11 mouse cellular contexts compared by ENCODE assay signal in genomic region chr11:100791457-100792049, GRCm38 (mm10). TPM values are rescaled to one million over a fixed set of nuclear protein-coding genes. Genes with fewer than 3 reads are reported as not detected.
DNase-seq lines count a peak whose midpoint lies in the region; ATAC-seq and TF ChIP-seq lines count a peak whose summit lies in the region.
"Had no signal": no experiment of that assay in that cellular context is flagged by ENCODE, and none has a peak within 500 bp of the region (broad histone marks: within the 10 kb centered on the region; RNA-seq: fewer than 3 reads in every experiment).

No protein-coding gene starts in this region.

- peak; percentile 51 for DNase-seq in gastrocnemius, adult 2 months
- no peak for DNase-seq in gastrocnemius, postnatal 14 days
- DNase-seq in midbrain, postnatal 0 days (ENCODE audit: low spot score), result peak; percentile 21
- DNase-seq in heart, postnatal 25 days (ENCODE audit: low spot score), result peak; percentile 30
- no peak for DNase-seq in left cerebral cortex, adult 18-20 months (ENCODE audit: low spot score in 2 of 2)

- H3K27me3 ChIP-seq in midbrain, postnatal 0 days (ENCODE audit: insufficient read depth, low read length), result no peaks in the 10 kb centered on the region
- no peaks in the 10 kb centered on the region for H3K27me3 ChIP-seq in midbrain, embryonic 15.5 days (replicated peaks)
- H3K27me3 ChIP-seq in forebrain, embryonic 15.5 days, result no peaks in the 10 kb centered on the region
- H3K27me3 ChIP-seq: liver, embryonic 15.5 days had no signal

- peaks cover 14% of the 10 kb centered on the region for H3K36me3 ChIP-seq in midbrain, postnatal 0 days (ENCODE audit: insufficient read depth, low read length)
- H3K36me3 ChIP-seq in midbrain, embryonic 15.5 days (replicated peaks), result peaks cover 18% of the 10 kb centered on the region
- 0 out of 2 replicates have a peak, but pooled peaks cover 2% of the 10 kb centered on the region for H3K36me3 ChIP-seq in forebrain, embryonic 15.5 days

- H3K4me2 ChIP-seq in midbrain, postnatal 0 days (ENCODE audit: low read depth, low read length, poor library complexity, severe bottlenecking), result no peak overlapping the region
- H3K4me2 ChIP-seq in midbrain, embryonic 15.5 days, result no peak overlapping the region
- no peak overlapping the region for H3K4me2 ChIP-seq in forebrain, embryonic 15.5 days (replicated peaks)
- H3K4me2 ChIP-seq: liver, embryonic 15.5 days had no signal

- peak overlapping the region; percentile 4 for H3K4me3 ChIP-seq in gastrocnemius, adult 2 months
- H3K4me3 ChIP-seq in midbrain, postnatal 0 days (ENCODE audit: low read depth, low read length), result no peak overlapping the region
- H3K4me3 ChIP-seq in midbrain, embryonic 15.5 days, result no peak overlapping the region
- H3K4me3 ChIP-seq in forebrain, embryonic 15.5 days, result no peak overlapping the region
- H3K4me3 ChIP-seq: liver, embryonic 15.5 days had no signal

- no peaks in the 10 kb centered on the region for H3K4me1 ChIP-seq in midbrain, postnatal 0 days (ENCODE audit: insufficient read depth, low read length)
- H3K4me1 ChIP-seq in midbrain, embryonic 15.5 days, result no peaks in the 10 kb centered on the region
- no peaks in the 10 kb centered on the region for H3K4me1 ChIP-seq in forebrain, embryonic 15.5 days
- H3K4me1 ChIP-seq: liver, embryonic 15.5 days had no signal

- intact Hi-C loops in gastrocnemius, adult 2 months (cut with DNase I), result loop anchor here (2.0 kb wide), 2 partner anchors 17 to 29 kb away; no protein-coding TSS in a partner anchor
- intact Hi-C loops in gastrocnemius, postnatal 14 days (cut with DNase I; ENCODE audit: low total_unique reads), result no loop called here
- intact Hi-C loops in heart, postnatal 25 days (cut with DNase I), result no loop called here

- WGBS in midbrain, postnatal 0 days, result 89% methylated on average over 2 of the region's 2 CpGs
- 85% methylated on average over 2 of the region's 2 CpGs for WGBS in midbrain, embryonic 15.5 days
- WGBS in forebrain, embryonic 15.5 days, result 87% methylated on average over 2 of the region's 2 CpGs

- no peaks in the 10 kb centered on the region for H3K9me3 ChIP-seq in midbrain, postnatal 0 days (ENCODE audit: low read length)
- H3K9me3 ChIP-seq in midbrain, embryonic 15.5 days, result no peaks in the 10 kb centered on the region
- no peaks in the 10 kb centered on the region for H3K9me3 ChIP-seq in forebrain, embryonic 15.5 days
- H3K9me3 ChIP-seq: liver, embryonic 15.5 days had no signal

- ATAC-seq in midbrain, postnatal 0 days (ENCODE audit: low FRiP score), result no peak
- ATAC-seq in midbrain, embryonic 15.5 days (replicated peaks), result no peak
- ATAC-seq in forebrain, embryonic 15.5 days (replicated peaks), result no peak
- ATAC-seq in erythroid progenitor cell, adult 5-6 weeks (replicated peaks; ENCODE audit: low FRiP score, poor library complexity, severe bottlenecking), result no peak
- ATAC-seq: midbrain, embryonic 16.5 days had no signal

- no peak for TF ChIP-seq CTCF in gastrocnemius, adult 2 months (IDR thresholded peaks at IDR 0.05)
- no peak for TF ChIP-seq CTCF in midbrain, postnatal 0 days (IDR thresholded peaks at IDR 0.05)

- peak overlapping the region; percentile 93 for H3K27ac ChIP-seq in gastrocnemius, adult 2 months
- H3K27ac ChIP-seq in midbrain, postnatal 0 days (ENCODE audit: low read depth, low read length), result no peak overlapping the region
- no peak overlapping the region for H3K27ac ChIP-seq in midbrain, embryonic 15.5 days
- H3K27ac ChIP-seq in forebrain, embryonic 15.5 days (replicated peaks), result no peak overlapping the region
- H3K27ac ChIP-seq: liver, embryonic 15.5 days had no signal

- no peak overlapping the region for H3K9ac ChIP-seq in midbrain, postnatal 0 days (replicated peaks; ENCODE audit: low read length, poor library complexity, severe bottlenecking)
- H3K9ac ChIP-seq in midbrain, embryonic 15.5 days, result no peak overlapping the region
- no peak overlapping the region for H3K9ac ChIP-seq in forebrain, embryonic 15.5 days (replicated peaks)
- H3K9ac ChIP-seq: liver, embryonic 15.5 days had no signal

RNA-seq across cellular contexts. Expression of gene Ghdc, which starts 20.8 kb away (rescaled TPM):
- 1 to 10 TPM; 4.3 to 6.9 TPM for total RNA-seq in gastrocnemius, adult 2 months (2021)
- total RNA-seq in gastrocnemius, postnatal 14 days (2021), result 1 to 10 TPM; 5.6 to 7.1 TPM
- 13.9 and 14.1 TPM in 2 replicates for total RNA-seq in midbrain, postnatal 0 days (2014; rRNA removed)
- 6.5 and 6.7 TPM in 2 replicates for polyA plus RNA-seq in midbrain, postnatal 0 days (2015; fragmentation: Nextera tagmentation; extraction: Ambion mirVana)
- polyA plus RNA-seq in midbrain, embryonic 15.5 days (2015; fragmentation: Nextera tagmentation; extraction: Ambion mirVana), result 5.7 and 6.4 TPM in 2 replicates
- total RNA-seq in heart, postnatal 25 days (2021), result 10 to 100 TPM in 1 of 2 experiments, 1 to 10 TPM in 1; 9.5 to 11.3 TPM
- polyA plus RNA-seq in forebrain, embryonic 15.5 days (2015; fragmentation: Nextera tagmentation; extraction: Ambion mirVana), result 2.8 and 3.0 TPM in 2 replicates
- total RNA-seq in erythroid progenitor cell, adult 5-6 weeks (2015; ENCODE audit: low replicate concordance), result 0.72 and 0.84 TPM in 2 replicates
- 0.51 and 1.4 TPM in 2 replicates for total RNA-seq in erythroid progenitor cell, adult 5-6 weeks (2017; ENCODE audit: low replicate concordance)
- 1 to 10 TPM; 7.0 to 8.6 TPM for total RNA-seq in left cerebral cortex, adult 18-20 months (2021)

RNA-seq across cellular contexts. Expression of gene Hcrt, which starts 28.8 kb away (rescaled TPM):
- total RNA-seq in gastrocnemius, adult 2 months (2021), result not detected
- not detected for total RNA-seq in gastrocnemius, postnatal 14 days (2021)
- 4.5 and 6.7 TPM in 2 replicates for total RNA-seq in midbrain, postnatal 0 days (2014; rRNA removed)
- polyA plus RNA-seq in midbrain, postnatal 0 days (2015; fragmentation: Nextera tagmentation; extraction: Ambion mirVana), result 5.7 and 16.8 TPM in 2 replicates
- 2.3 and 3.3 TPM in 2 replicates for polyA plus RNA-seq in midbrain, embryonic 15.5 days (2015; fragmentation: Nextera tagmentation; extraction: Ambion mirVana)
- not detected for total RNA-seq in heart, postnatal 25 days (2021)
- 1.0 and 1.1 TPM in 2 replicates for polyA plus RNA-seq in forebrain, embryonic 15.5 days (2015; fragmentation: Nextera tagmentation; extraction: Ambion mirVana)
- total RNA-seq in erythroid progenitor cell, adult 5-6 weeks (2015; ENCODE audit: low replicate concordance), result not detected in 2 replicates
- not detected in 2 replicates for total RNA-seq in erythroid progenitor cell, adult 5-6 weeks (2017; ENCODE audit: low replicate concordance)
- total RNA-seq in left cerebral cortex, adult 18-20 months (2021), result not detected
- total RNA-seq: hematopoietic stem cell, adult 5-6 weeks had no signal
- polyA plus RNA-seq: liver, embryonic 15.5 days had no signal

RNA-seq across cellular contexts. Expression of gene Kcnh4, which starts 31.8 kb away (rescaled TPM):
- not detected for total RNA-seq in gastrocnemius, adult 2 months (2021)
- not detected for total RNA-seq in gastrocnemius, postnatal 14 days (2021)
- 13.7 and 19.6 TPM in 2 replicates for total RNA-seq in midbrain, postnatal 0 days (2014; rRNA removed)
- polyA plus RNA-seq in midbrain, postnatal 0 days (2015; fragmentation: Nextera tagmentation; extraction: Ambion mirVana), result 6.1 and 7.4 TPM in 2 replicates
- polyA plus RNA-seq in midbrain, embryonic 15.5 days (2015; fragmentation: Nextera tagmentation; extraction: Ambion mirVana), result 10.9 and 13.6 TPM in 2 replicates
- total RNA-seq in heart, postnatal 25 days (2021), result not detected
- 4.6 TPM in 2 replicates for polyA plus RNA-seq in forebrain, embryonic 15.5 days (2015; fragmentation: Nextera tagmentation; extraction: Ambion mirVana)
- not detected in 2 replicates for total RNA-seq in erythroid progenitor cell, adult 5-6 weeks (2015; ENCODE audit: low replicate concordance)
- not detected in 2 replicates for total RNA-seq in erythroid progenitor cell, adult 5-6 weeks (2017; ENCODE audit: low replicate concordance)
- total RNA-seq in left cerebral cortex, adult 18-20 months (2021), result 10 to 100 TPM; 12.9 to 15.9 TPM
- total RNA-seq: hematopoietic stem cell, adult 5-6 weeks had no signal
- polyA plus RNA-seq: liver, embryonic 15.5 days had no signal

RNA-seq across cellular contexts. Expression of gene Rab5c, which starts 53.5 kb away (rescaled TPM):
- total RNA-seq in gastrocnemius, adult 2 months (2021), result 10 to 100 TPM; 37.6 to 40.9 TPM
- 10 to 100 TPM; 49.1 to 49.4 TPM for total RNA-seq in gastrocnemius, postnatal 14 days (2021)
- total RNA-seq in midbrain, postnatal 0 days (2014; rRNA removed), result 218 and 250 TPM in 2 replicates
- 33.8 and 34.4 TPM in 2 replicates for polyA plus RNA-seq in midbrain, postnatal 0 days (2015; fragmentation: Nextera tagmentation; extraction: Ambion mirVana)
- 39.3 and 40.9 TPM in 2 replicates for polyA plus RNA-seq in midbrain, embryonic 15.5 days (2015; fragmentation: Nextera tagmentation; extraction: Ambion mirVana)
- total RNA-seq in heart, postnatal 25 days (2021), result 10 to 100 TPM; 62.1 to 66.8 TPM
- polyA plus RNA-seq in forebrain, embryonic 15.5 days (2015; fragmentation: Nextera tagmentation; extraction: Ambion mirVana), result 30.3 and 31.6 TPM in 2 replicates
- total RNA-seq in erythroid progenitor cell, adult 5-6 weeks (2015; ENCODE audit: low replicate concordance), result 99.8 and 136 TPM in 2 replicates
- 80.2 and 110 TPM in 2 replicates for total RNA-seq in erythroid progenitor cell, adult 5-6 weeks (2017; ENCODE audit: low replicate concordance)
- 100 to 1,000 TPM; 152 to 162 TPM for total RNA-seq in left cerebral cortex, adult 18-20 months (2021)

RNA-seq across cellular contexts. Expression of gene Stat5b, which starts 59.0 kb away (rescaled TPM):
- total RNA-seq in gastrocnemius, adult 2 months (2021), result 100 to 1,000 TPM; 139 to 145 TPM
- 100 to 1,000 TPM in 1 of 2 experiments, 10 to 100 TPM in 1; 100.0 to 110 TPM for total RNA-seq in gastrocnemius, postnatal 14 days (2021)
- total RNA-seq in midbrain, postnatal 0 days (2014; rRNA removed), result 22.5 and 25.6 TPM in 2 replicates
- polyA plus RNA-seq in midbrain, postnatal 0 days (2015; fragmentation: Nextera tagmentation; extraction: Ambion mirVana), result 13.0 and 15.7 TPM in 2 replicates
- 20.4 and 20.5 TPM in 2 replicates for polyA plus RNA-seq in midbrain, embryonic 15.5 days (2015; fragmentation: Nextera tagmentation; extraction: Ambion mirVana)
- total RNA-seq in heart, postnatal 25 days (2021), result 10 to 100 TPM; 67.6 to 68.9 TPM
- polyA plus RNA-seq in forebrain, embryonic 15.5 days (2015; fragmentation: Nextera tagmentation; extraction: Ambion mirVana), result 11.4 and 13.3 TPM in 2 replicates
- total RNA-seq in erythroid progenitor cell, adult 5-6 weeks (2015; ENCODE audit: low replicate concordance), result 5.9 and 10.1 TPM in 2 replicates
- 7.0 and 10.3 TPM in 2 replicates for total RNA-seq in erythroid progenitor cell, adult 5-6 weeks (2017; ENCODE audit: low replicate concordance)
- 10 to 100 TPM; 26.8 to 28.0 TPM for total RNA-seq in left cerebral cortex, adult 18-20 months (2021)

Comparison
In these comparisons a context has a peak if more than half of its experiments do, and no peak if none do; other contexts are left out.
1. DNase-seq: peak in gastrocnemius, adult 2 months (single experiment), midbrain, postnatal 0 days (single experiment) and heart, postnatal 25 days (single experiment); none in gastrocnemius, postnatal 14 days (single experiment) and left cerebral cortex, adult 18-20 months (0 of 2).
2. RNA of gene Kcnh4, which starts 31.8 kb away (total RNA-seq): 13.7 to 19.6 TPM in midbrain, postnatal 0 days and 12.9 to 15.9 TPM in left cerebral cortex, adult 18-20 months; not detected in gastrocnemius, postnatal 14 days, not detected in gastrocnemius, adult 2 months, not detected in heart, postnatal 25 days and not detected in erythroid progenitor cell, adult 5-6 weeks; every median in the first group is over 10 times any median in the second.